Mouse (Mus musculus) neural tube, embryonic 15.5 days (tissue): ENCODE results near the gene Speer4f2. TPM values are rescaled to one million over a fixed set of nuclear protein-coding genes. Genes with fewer than 3 reads are reported as not detected.

Experiments
- ATAC-seq: fragments of 200-750 bp; cut with Nextera tagmentation; 2 replicates; pipeline ENCODE4 v1.8.0; 2017; ENCODE audit warnings: mild to moderate bottlenecking, moderate TSS enrichment, moderate library complexity; ENCODE audit not compliant: low FRiP score
- H3K27ac ChIP-seq: fragments of 300-500 bp; sonication (generic); replicated peaks from 2 replicates; pipeline ENCODE4 v1.5.1; 2015; ENCODE audit warnings: mild to moderate bottlenecking, inconsistent platforms
- H3K27me3 ChIP-seq: fragments of 300-500 bp; sonication (generic); replicated peaks from 2 replicates; pipeline ENCODE4 v1.6.1; 2015; ENCODE audit warnings: inconsistent platforms
- H3K36me3 ChIP-seq: fragments of 300-500 bp; sonication (generic); 2 replicates; pipeline ENCODE4 v1.6.1; 2015; ENCODE audit warnings: inconsistent platforms
- H3K4me1 ChIP-seq: fragments of 300-500 bp; sonication (generic); 2 replicates; pipeline ENCODE4 v1.6.1; 2015; ENCODE audit warnings: inconsistent platforms
- H3K4me2 ChIP-seq: fragments of 300-500 bp; sonication (generic); 2 replicates; pipeline ENCODE4 v1.6.1; 2015; ENCODE audit warnings: inconsistent platforms, mild to moderate bottlenecking, moderate library complexity
- H3K4me3 ChIP-seq: fragments of 300-500 bp; sonication (generic); replicated peaks from 2 replicates; pipeline ENCODE4 v1.5.1; 2015; ENCODE audit warnings: mild to moderate bottlenecking, inconsistent platforms
- H3K9ac ChIP-seq: fragments of 300-500 bp; sonication (generic); replicated peaks from 2 replicates; pipeline ENCODE4 v1.6.1; 2015; ENCODE audit warnings: mild to moderate bottlenecking, inconsistent platforms
- H3K9me3 ChIP-seq: fragments of 300-500 bp; sonication (generic); replicated peaks from 2 replicates; pipeline ENCODE4 v1.6.1; 2016; ENCODE audit warnings: inconsistent platforms
- WGBS: fragments of 180-500 bp; shearing (Covaris S2); methylation state at CpG from one replicate; pipeline ENCODE4 v1.1.7; 2015; ENCODE audit warnings: mixed read lengths; 5-methylcytosine and 5-hydroxymethylcytosine counted together
- polyA plus RNA-seq: library from polyadenylated mRNA; unstranded; fragments of >200 nt; fragmentation: Nextera tagmentation; extraction: Ambion mirVana; gene quantifications from 2 replicates; pipeline ENCODE4 v1.2.1, GENCODE M21; 2015

Gene Speer4f2
- polyA plus RNA-seq, 1 experiment from 2014 or later, result not detected

DNA sequence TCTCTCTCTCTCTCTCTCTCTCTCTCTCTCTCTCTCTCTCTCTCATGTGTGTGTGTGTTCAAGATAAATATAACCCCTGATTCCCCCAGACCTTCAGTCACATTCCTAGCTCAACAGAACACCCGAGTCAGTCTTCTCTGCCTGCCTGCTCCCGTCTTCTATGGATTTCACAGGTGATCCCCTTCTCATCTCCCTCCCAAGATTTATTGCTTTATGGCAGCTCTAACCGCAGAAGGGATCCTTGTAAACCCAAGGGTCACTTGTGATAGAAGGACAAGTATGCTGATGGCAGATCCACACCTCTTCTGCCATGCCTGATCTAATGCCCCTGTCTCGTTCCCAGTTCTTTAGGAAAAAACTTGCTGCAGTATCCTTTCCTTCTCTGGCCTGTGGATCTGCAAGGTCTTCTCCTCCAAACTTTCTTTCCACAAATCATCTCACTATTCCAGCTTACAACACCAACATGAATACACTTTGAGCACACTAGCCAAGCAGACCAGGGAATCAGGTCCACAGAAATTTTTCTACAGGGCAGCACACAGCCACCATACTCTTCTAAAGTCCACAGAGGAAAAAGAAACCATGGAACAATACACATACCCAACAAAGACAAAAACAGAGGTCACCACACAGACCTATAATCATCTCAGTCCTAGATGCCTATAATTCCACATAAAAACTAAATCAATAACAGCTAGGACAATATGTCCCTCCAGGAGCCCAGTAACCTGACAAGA is 36.1 kb downstream of the Speer4f2 start:
- WGBS, result 26% methylated on average over 4 of the region's 4 CpGs
- no peaks in the 10 kb centered on the region for H3K9me3 ChIP-seq
- no peak for ATAC-seq
- H3K4me3 ChIP-seq, result no peak overlapping the region
- H3K9ac ChIP-seq, result no peak overlapping the region
- no peak overlapping the region for H3K27ac ChIP-seq
- H3K4me2 ChIP-seq, result no peak overlapping the region
- no peaks in the 10 kb centered on the region for H3K27me3 ChIP-seq
- no peaks in the 10 kb centered on the region for H3K36me3 ChIP-seq
- no peaks in the 10 kb centered on the region for H3K4me1 ChIP-seq

DNA sequence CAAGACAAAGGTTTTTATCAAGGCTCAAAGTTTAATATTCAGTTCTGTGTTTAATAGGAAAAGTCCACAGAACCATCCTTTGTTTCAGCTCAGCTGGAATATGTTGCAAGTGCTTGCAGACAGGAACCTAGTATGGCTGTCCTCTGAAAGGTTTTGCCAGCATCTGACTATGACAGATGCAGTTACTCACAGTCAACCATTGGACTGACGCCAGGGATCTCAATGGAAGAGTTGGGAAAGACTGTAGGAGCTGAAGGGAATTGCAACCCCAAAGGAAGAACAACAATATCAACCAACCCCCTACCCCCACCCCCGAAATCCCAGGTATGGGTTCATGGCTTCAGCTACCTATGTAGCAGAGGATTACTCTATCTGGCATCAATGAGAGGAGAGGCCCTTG is 44.2 kb downstream of the Speer4f2 start:
- Histone ChIP-seq H3K36me3 (no peaks in the 10 kb centered on the region), H3K9me3 (no peaks in the 10 kb centered on the region), H3K4me3 (no peak overlapping the region), H3K4me1 (no peaks in the 10 kb centered on the region), H3K4me2 (no peak overlapping the region), H3K27ac (no peak overlapping the region), H3K9ac (no peak overlapping the region), H3K27me3 (no peaks in the 10 kb centered on the region)
- 86% methylated on average over 2 of the region's 2 CpGs for WGBS
- no peak for ATAC-seq

DNA sequence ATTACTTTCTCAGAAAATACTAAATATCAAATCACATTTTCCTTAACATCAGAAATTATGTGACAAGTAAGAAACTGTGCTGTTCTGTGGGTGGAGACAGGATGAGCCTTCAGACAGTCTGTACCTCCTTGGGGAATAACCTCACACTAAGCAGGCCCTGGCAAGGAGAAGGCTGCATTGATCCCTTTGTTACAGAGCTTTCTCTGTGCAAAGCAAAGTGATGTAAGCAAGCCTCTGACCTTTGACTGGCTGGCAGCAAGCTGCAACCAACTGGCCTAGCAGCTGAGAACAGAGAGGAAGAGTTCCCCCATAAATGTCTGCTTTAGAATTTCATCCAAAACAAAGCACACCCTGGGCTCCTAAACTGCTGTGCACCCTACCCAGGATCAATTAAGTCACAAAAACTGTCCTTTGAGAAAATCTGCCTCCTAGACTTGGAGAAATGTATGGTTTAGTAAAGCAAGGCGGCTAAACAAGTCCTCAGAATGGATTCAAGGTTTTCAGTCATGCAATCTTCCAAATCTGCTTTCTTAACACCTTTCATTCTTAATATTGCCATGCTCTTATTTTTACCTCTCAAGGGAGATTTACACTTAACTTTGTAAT is 46.3 kb downstream of the Speer4f2 start:
- ATAC-seq, result no peak

DNA sequence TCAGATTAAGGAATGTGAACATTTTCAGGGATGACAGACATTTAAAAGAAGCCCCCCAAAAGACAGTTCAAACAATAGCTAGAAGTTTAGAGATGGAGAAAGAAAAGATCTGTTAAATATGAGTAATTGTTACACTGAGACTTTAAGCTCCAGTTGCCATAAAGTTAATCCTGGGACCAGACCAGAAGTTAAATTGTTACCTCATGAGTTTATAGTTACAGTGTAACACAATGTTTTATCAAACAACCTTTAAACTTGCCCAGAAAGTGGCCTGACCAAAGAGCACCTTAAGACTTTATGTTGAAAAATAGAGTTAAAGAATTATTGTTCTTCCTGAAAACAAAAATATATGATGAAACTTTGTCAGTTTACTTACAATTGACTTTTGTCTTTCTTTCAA is 46.9 kb downstream of the Speer4f2 start:
- H3K4me2 ChIP-seq, result no peak overlapping the region
- H3K36me3 ChIP-seq, result no peaks in the 10 kb centered on the region
- no peak overlapping the region for H3K27ac ChIP-seq
- H3K9me3 ChIP-seq, result no peaks in the 10 kb centered on the region
- no peak overlapping the region for H3K9ac ChIP-seq
- H3K4me1 ChIP-seq, result no peaks in the 10 kb centered on the region
- no peak for ATAC-seq
- H3K27me3 ChIP-seq, result no peaks in the 10 kb centered on the region
- H3K4me3 ChIP-seq, result no peak overlapping the region

More for the DNA sequence above, 46.3 kb downstream of the Speer4f2 start:
- no peak overlapping the region for H3K4me3 ChIP-seq
- H3K27ac ChIP-seq, result no peak overlapping the region
- no peaks in the 10 kb centered on the region for H3K36me3 ChIP-seq
- no peaks in the 10 kb centered on the region for H3K9me3 ChIP-seq
- WGBS, result 67% methylated on average over 1 of the region's 1 CpGs
- no peaks in the 10 kb centered on the region for H3K27me3 ChIP-seq
- no peak overlapping the region for H3K9ac ChIP-seq
- H3K4me2 ChIP-seq, result no peak overlapping the region
- no peaks in the 10 kb centered on the region for H3K4me1 ChIP-seq

DNA sequence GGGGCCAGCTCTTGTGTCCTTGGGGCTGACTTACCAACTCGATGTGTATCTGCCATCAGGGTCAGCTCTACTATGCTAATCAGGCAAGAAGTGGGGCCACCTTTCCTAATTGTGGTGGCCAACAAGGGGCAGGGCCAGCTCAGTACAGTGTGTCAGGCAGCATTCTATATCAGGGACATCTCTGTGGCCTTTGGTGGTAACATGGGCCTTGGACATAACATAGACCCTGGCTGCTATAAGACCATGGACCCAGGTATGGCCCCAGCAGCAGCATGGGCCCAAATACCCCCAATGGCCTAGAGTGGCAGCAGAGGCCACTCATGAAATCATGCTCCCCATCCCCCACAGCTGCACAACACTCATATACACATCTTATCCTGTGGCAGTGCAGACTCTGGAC is 49.2 kb downstream of the Speer4f2 start:
- Histone ChIP-seq H3K4me3 (no peak overlapping the region), H3K36me3 (no peaks in the 10 kb centered on the region)

DNA sequence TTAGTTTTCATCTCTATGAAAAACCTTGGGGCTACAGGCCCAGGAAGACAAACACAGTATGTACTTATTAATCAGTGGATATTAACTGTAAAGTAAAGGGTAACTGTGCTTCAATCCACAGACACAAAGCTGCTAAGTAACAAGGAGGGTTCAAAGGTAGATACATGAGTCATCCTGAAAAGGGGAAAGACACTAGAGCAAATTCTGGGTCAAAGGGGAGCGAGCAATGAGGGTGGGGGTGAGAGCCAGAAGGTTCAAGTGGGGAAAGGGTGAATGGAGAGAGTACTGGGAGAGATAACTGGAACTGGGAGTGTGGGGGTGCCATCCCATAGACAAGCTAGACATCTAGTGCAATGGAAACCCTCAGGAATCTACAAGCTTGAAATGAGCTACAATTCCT is 54.0 kb downstream of the Speer4f2 start:
- Histone ChIP-seq H3K9me3 (no peaks in the 10 kb centered on the region), H3K4me3 (no peak overlapping the region), H3K27ac (no peak overlapping the region), H3K4me2 (no peak overlapping the region), H3K9ac (no peak overlapping the region), H3K36me3 (no peaks in the 10 kb centered on the region), H3K27me3 (no peaks in the 10 kb centered on the region), H3K4me1 (no peaks in the 10 kb centered on the region)
- ATAC-seq, result no peak
- 89% methylated on average over 1 of the region's 1 CpGs for WGBS

More for the DNA sequence above, 49.2 kb downstream of the Speer4f2 start:
- 87% methylated on average over 1 of the region's 1 CpGs for WGBS
- Histone ChIP-seq H3K27me3 (no peaks in the 10 kb centered on the region), H3K9ac (no peak overlapping the region), H3K4me1 (no peaks in the 10 kb centered on the region), H3K27ac (no peak overlapping the region), H3K9me3 (no peaks in the 10 kb centered on the region), H3K4me2 (no peak overlapping the region)
- no peak; the same call in 1 of the 2 replicates for ATAC-seq

Other genes starting within 250 kb of the Speer4f2 start
- gene Speer4f1, start 102.9 kb downstream of the Speer4f2 start, polyA plus RNA-seq, result not detected in 2 replicates
- 30.5 and 33.0 TPM in 2 replicates for gene Sema3c, start 201.1 kb downstream of the Speer4f2 start, polyA plus RNA-seq